Mouse (Mus musculus) ovary, adult 10 weeks (tissue): ENCODE measurements around the gene Ralgapa2. TPM values are rescaled to one million over a fixed set of nuclear protein-coding genes. Genes with fewer than 3 reads are reported as not detected.

Experiments
- polyA plus RNA-seq: library from polyadenylated mRNA; stranded (reverse); fragments of 350-450 nt; fragmentation: Illumina TruSeq; extraction: RNeasy Lipid Tissue Mini Kit (QIAGEN cat#74804); gene quantifications from one replicate; pipeline ENCODE4 v1.2.3, GENCODE M21; 2014

The Ralgapa2 gene
- polyA plus RNA-seq = 9.0 TPM

GRCm38 (mm10) chr2:146511911-146512580 lies at the start of gene Ralgapa2:
Gene Ralgapa2 (minus strand): TSS chr2:146512344.

GRCm38 (mm10) chr2:146221076-146221928 lies 290.8 kb downstream of the Ralgapa2 start, which contains the start of gene Insm1:
Gene Insm1 (plus strand): TSS chr2:146221921.

